Mouse (Mus musculus) MEL (cell line): ENCODE measurements around the gene Syt2.

ENCODE experiments used
- CTCF ChIP-seq, 3 experiments: IDR thresholded peaks in 2 of 3; conservative IDR thresholded peaks in 1 of 3; 2 replicates each; pipeline ENCODE4 v1.5.1; 2011 to 2012; ENCODE audit warnings: low read length in 3 of 3, low read depth in 2 of 3, mild to moderate bottlenecking in 2 of 3, improper control_type of control experiment in 1 of 3, inconsistent platforms in 1 of 3, mixed read lengths in 1 of 3, moderate library complexity in 1 of 3; ENCODE audit not compliant: control insufficient read depth in 1 of 3, insufficient read depth in 1 of 3, poor library complexity in 1 of 3, severe bottlenecking in 1 of 3
- GATA1 ChIP-seq: IDR thresholded peaks from 2 replicates; pipeline ENCODE4 v1.6.1; 2011; ENCODE audit warnings: low read depth, low read length, improper control_type of control experiment
- HCFC1 ChIP-seq: IDR thresholded peaks from 2 replicates; pipeline ENCODE4 v1.6.1; 2012; ENCODE audit warnings: low read depth, mild to moderate bottlenecking, inconsistent platforms, low read length, improper control_type of control experiment, moderate library complexity
- MAX ChIP-seq: IDR thresholded peaks from 2 replicates; pipeline ENCODE4 v1.6.1; 2011; ENCODE audit warnings: low read length, improper control_type of control experiment
- NELFE ChIP-seq: IDR thresholded peaks from 2 replicates; pipeline ENCODE4 v1.6.1; 2011; ENCODE audit warnings: low read depth, low read length, improper control_type of control experiment
- POLR2AphosphoS2 ChIP-seq: IDR thresholded peaks from 2 replicates; pipeline ENCODE4 v1.6.1; 2011; ENCODE audit warnings: low read length, improper control_type of control experiment
- TCF12 ChIP-seq: IDR thresholded peaks from 2 replicates; pipeline ENCODE4 v1.6.1; 2014; ENCODE audit warnings: low read depth, mild to moderate bottlenecking, inconsistent platforms, low read length, improper control_type of control experiment, moderate library complexity
- USF1 ChIP-seq: IDR thresholded peaks from 2 replicates; pipeline ENCODE4 v1.6.1; 2014; ENCODE audit warnings: low read depth, mild to moderate bottlenecking, inconsistent platforms, low read length, improper control_type of control experiment, moderate library complexity
- ZKSCAN1 ChIP-seq: IDR thresholded peaks from 2 replicates; pipeline ENCODE4 v1.6.1; 2012; ENCODE audit warnings: low read depth, mild to moderate bottlenecking, inconsistent platforms, low read length, improper control_type of control experiment, moderate library complexity
- ZNF384 ChIP-seq: IDR thresholded peaks from 2 replicates; pipeline ENCODE4 v1.6.1; 2012; ENCODE audit warnings: low read depth, mild to moderate bottlenecking, inconsistent platforms, low read length, improper control_type of control experiment

GRCm38 (mm10) chr1:134726480-134726879 lies 80.0 kb downstream of the Syt2 start:
- no peak for TF ChIP-seq USF1
- no peak for TF ChIP-seq CTCF (IDR thresholded peaks at IDR 0.05 in 2 of 3, conservative IDR thresholded peaks at IDR 0.05 in 1 of 3; ENCODE audit: control insufficient read depth in 1 of 3, insufficient read depth in 1 of 3, low read depth in 2 of 3, low read length in 3 of 3, poor library complexity in 1 of 3, severe bottlenecking in 1 of 3)
- no peak for TF ChIP-seq TCF12
- TF ChIP-seq ZNF384 = no peak
- TF ChIP-seq POLR2AphosphoS2 = no peak
- no peak for TF ChIP-seq GATA1
- TF ChIP-seq HCFC1 = no peak
- no peak for TF ChIP-seq MAX
- no peak for TF ChIP-seq NELFE
- TF ChIP-seq ZKSCAN1 = no peak
